Mouse (Mus musculus) thymus, postnatal 14 days (tissue): Measurements from ENCODE around the gene Adora3.
A peak's percentile ranks its signal among the peaks of the same experiment; 100 is the strongest.

Source experiments
- DNase-seq: peaks from one replicate; pipeline ENCODE4 v3.0.0; 2021

Gene Adora3

DNA sequence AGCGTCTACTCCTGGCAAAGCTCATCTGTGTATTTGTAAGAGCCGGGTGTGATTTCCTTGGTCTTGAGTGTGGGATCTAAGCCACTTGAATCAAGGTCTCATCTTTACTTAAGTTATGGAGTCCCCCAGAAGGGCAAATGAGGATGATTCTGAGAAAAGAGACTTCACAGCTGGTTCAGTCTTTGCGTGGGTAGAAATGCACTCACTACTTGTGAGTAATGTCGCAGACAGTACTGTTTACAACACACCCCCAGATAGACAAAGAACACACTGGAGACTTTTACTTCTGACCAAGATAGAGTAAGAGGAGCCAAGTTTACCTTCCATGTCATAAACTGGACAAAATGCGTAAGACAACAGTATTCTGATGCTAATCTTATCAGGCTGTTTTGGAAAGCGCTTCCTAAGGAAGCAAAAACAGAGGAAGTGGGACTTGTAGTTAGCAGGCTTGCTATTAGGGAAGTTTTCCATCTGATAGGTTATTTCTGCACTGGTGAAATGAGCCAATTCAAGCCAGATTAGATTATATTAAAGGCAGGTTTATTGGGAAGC lies 6.7 kb downstream of the Adora3 start:
- DNase-seq, result no peak

DNA sequence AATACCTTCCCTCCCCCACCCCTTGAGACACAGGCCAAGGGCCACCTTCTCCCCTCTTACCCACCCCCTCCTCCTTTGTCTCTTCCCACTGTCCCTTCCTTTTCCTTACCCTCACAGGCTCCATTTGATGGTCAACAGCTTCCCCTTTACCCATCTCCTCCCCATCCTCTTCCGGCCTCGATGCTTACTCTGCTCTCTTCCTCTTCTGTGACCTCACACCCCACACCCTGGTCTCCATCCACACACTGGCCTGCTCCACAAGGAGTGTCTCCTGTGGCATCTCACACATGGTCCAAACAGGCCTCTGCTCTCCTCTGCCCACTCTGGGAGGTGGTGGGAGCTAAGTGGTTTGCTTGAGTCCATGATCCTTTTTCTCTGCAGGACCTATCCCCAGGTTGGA lies 7.3 kb downstream of the Adora3 start:
- DNase-seq, result no peak

DNA sequence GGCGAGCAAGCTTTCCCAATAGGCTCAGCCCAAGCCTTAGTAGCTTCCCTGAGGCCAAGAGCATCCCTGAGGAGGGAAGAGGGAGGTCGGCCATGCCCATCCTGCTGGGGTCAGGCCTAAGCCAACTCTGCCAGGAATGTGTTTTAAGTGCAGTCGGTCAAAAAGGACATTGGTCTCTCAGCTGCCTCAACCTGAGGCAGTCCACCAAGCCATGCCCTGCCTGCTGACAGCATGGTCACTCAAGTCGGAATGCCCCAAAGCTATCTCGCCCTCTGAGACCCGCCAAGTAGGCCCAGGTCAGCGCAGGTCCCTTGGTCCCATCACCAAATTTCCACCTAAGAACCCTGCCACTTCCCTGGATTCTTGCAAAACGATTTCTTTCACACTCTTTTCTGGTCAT lies 8.1 kb downstream of the Adora3 start:
- DNase-seq, result no peak

DNA sequence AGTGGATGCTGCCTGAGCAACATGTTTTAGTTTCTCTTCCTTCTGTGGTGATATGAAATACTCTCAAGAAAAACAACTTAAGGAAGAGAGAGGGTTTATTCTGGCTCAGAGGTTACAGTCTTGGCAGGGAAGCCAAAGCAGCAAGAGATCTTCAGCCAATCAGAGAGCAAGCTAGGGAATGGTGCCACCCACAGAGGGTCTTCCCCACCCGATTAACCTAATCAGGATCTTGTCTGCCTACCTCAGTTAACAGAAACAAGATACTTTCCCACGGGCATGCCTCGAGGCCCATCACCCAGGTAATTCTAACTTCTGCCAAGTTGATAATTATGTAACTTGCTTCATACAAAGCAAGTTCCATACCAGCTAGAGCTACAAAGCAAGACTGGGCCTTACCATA lies 9.8 kb downstream of the Adora3 start:
- no peak for DNase-seq

DNA sequence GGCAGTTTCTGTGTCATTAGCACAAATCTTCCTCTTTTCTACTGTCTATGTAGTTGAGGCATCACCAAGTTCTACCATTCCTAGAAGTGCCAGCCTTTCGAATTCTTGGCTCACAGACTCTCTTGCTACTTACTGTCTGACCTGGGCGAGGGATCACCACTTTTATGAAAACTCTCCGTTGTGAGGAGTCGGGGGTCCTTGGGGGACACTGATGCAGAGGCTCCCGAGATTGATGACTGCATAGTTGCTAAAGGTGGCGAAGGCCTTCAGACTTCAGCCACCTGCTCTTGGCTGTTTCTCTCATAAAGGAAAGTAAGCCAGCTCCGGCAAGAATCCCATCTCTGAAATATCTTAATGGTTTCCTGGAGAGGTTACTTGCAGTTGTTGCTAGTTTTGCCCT lies 11.4 kb downstream of the Adora3 start:
- DNase-seq, result no peak

DNA sequence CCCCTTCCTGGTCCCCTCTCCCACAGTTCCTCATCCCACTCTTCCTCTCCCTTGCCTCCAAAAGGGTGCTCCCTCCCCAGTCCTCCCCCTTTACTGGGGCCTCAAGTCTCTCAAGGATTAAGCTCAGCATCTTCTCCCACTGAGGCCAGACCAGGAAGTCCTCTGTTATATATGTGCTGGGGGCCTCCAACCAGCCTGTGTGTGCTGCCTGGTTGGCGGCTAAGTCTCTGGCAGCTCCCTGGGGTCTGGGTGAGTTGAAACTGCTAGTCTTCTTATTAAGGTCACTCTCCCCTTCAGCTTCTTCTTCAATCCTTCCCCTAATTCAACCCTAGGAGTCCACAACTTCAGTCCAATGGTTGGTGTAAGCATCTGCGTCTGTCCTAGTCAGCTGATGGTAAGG lies 12.5 kb downstream of the Adora3 start:
- no peak for DNase-seq

DNA sequence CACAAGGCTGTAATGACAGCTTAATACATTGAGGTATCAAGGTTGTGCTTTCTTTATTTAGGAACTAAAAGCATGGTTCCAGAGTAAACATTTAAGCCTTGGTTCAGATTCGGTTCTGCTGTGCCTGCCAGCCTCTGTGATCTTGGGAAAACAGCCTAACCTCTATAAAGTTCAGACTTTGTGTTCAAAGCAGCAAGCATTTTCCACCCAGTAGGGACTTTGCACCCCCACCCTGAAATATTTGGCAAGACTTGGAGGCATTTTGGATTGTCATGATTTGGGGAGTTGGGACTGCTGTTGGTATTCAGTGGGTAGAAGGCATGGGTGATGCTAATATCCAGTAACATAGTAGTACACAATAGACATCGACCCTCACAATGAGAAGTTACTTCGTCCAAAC lies 18.3 kb downstream of the Adora3 start:
- DNase-seq, result no peak

DNA sequence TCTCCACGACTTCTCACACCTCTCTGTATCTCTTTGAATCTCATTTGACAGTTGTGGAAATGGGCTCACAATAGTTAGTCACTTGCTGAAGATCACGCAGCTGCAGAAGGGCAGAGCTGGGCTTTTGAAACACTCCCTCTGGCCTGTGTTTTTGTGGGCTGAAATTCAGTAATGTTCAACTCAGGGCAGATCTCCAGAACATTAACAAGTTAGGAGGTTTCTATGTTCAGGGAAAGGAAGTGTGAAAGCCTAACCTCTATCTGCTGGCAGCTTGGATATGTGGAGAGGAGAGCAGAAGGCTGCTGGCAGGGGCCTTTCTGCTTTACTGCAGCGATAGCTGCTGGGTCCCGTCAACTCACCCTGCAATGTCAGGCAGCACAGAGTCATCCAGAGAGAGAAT lies 19.6 kb downstream of the Adora3 start:
- peak; percentile 33 for DNase-seq

DNA sequence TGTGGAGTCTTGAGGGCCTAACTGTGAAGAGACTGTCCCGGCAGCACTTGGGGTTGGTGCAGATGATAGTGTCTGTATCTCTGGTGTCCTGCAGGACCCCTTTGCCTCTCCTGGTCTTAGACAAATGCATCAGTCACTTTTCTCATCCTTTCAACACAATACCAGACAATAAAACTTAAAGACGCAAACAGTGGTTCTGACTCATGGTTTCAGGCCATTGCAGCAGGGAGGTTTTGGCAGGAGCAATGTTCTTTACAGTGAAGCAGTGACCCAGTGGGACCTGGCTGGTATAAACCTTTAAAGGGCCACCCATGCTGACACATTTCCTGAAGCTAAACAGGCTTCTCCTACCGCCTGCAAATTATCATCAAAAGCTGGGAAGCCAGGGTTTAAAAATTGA lies 20.5 kb downstream of the Adora3 start:
- no peak for DNase-seq

DNA sequence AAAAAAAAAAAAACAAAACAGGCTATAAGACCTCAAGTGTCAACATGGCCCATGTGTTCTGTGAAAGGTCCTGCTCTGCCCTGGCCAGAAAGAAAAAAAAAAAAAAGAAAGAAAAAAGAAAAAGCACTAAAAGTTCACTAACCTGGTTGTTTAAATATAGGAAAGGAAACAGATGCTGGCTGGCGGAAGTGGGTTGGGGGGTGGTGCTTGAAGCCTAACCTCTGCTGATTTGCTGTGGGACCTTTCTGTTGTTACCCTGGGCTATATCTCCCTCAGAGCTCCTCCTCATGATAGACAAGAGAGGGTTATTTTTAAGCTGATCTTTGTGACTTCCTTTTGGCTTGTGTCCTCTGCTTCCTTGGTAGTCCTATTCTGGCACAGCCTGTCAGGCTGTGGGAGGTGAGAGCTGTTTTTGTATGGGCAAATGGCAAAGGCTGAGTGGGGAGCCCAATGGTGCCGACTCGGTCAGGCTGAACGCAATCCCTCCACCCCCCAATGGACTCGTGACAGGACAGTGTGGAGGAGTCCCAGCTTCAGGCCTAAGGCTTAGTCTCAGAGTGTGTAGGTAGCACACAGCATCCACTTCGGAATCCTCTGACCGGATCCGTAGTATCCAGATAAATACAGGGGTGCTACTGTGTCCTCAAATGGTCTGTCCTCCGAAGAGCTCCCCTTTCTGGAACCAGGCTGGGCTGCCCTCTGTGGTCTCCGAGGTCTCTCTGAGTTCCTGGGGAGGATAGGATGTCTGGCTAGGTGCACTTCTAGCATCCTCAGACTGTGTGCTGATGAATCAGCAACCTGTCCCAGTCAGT lies 21.3 kb downstream of the Adora3 start:
- peak; percentile 88 for DNase-seq

DNA sequence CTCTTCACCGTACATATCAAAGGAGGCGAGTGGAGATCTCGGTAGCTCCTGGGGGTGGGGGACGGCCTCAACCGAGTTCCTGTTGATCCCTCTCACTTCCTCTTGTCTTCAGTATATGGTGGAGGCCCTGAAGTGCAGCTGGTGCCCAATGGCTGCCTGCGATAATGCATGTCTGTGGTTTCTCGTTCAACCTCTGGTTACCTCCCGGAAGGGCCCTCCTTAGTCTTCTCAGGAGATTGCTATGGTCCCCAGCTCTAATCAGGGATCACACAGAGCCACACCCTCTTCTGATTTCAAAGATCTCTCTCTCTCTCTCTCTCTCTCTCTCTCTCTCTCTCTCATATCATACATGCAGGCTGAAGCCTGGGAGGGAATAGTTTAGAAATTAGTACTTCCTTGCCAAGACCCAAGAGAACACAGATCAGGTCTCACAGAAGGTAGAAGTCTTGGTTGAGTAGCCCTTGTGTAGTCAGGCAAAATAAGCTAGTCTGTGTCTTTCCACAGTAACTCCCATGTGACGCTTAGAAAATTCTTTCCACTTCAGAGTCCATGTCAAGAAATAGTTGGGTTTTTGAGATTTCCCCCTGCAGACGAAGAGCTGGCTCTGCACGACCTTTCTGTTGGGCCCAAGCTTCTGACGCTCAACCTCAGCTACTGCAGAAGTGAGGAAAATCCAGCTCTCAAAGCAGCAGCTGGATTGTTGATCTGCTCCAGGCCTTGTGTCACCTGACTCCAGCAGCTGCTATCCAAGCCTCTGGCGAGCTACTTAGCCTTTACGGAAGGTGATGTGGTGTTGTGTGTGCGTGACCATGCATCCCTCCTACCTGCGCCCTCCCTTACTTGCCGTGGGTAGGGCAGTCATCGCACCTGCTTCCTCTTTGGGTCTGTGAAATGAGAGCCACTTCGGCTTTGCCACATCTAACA lies 22.2 kb downstream of the Adora3 start:
- DNase-seq, result peak; percentile 85

DNA sequence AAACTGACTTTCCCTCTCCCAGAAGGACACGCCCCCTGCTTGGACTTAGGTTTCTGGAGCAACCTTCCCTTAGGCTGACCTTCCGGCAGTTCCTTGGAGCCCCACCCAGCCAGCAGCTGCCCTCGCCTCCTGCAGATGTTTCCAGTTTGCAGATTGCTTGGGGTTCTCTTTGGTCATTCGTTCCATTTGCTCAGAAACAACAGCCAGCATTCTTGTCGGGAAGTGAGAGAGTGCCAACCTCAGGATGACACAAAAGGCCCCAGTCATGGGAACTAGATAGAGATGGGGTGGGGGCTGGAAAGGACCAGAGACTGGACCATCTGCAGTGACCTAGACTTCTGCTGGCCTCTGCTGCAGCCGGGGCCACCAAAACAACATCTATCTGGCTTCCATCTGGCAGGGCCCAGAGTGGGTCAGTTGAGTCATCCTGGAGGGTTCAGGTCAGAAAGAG lies 23.3 kb downstream of the Adora3 start:
- DNase-seq, result peak; percentile 38

DNA sequence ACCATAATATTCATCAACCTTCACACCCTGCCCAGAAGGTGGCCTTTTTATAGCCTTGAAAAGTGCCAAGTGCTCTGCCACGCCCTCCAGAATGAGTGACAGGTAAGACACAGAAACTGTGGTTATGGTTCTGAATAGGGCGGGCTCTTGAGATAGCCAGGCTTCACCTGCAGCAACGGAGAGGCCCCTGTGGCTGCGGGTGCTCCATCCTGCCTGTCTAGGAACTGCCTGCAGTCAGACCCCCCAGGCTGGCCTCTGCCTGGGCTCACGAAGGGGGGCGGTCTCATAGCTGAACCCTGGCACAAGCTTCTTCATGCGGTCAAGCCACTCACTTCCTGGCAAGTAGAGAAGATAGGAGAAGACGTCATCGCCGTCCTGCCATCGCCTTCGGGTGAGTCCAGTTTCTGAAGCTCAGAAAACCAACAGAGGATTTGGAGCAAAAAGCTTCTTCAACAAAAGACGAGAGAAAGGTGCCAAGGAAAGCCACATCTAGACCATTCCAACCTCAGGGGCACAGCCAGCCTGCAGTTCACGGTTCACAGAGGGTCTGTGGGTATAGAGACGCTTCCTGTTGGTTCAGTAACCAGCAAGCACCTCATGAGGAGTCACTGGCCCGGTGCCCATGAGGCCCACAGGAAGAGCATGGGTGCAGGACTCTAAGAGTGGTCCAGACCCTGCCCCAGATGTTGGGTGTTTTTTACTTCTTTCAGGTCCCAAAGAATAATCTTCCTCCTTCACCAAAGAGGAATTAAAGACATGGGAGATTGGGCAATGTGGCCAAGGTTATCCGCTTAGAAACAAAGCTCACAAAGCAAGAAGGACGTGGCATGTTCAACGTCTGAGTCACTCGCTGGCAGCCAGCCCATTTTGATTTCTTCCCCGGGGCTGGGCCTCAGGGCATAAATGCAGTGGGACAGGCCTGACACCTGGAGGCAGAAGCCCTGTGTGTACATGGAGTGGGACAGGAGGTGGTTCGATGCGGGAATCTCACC lies 24.2 kb downstream of the Adora3 start:
- peak; percentile 88 for DNase-seq

DNA sequence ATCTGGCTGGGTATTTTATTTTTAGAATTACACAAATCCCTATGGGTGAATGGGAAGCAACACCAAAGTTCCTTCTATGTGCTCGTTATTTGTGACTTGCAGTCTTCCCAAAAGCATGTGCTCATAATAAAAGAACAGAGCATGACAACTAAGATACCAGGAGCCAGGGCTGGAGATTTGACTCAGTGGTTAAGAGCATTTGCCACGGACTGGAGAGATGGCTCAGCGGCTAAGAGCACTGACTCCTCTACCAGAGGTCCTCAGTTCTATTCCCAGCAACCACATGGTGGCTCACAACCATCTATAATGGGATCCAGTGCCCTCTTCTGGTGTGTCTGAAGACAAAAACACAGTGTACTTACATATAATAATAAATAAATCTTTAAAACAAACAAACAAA lies 26.2 kb downstream of the Adora3 start:
- no peak for DNase-seq

DNA sequence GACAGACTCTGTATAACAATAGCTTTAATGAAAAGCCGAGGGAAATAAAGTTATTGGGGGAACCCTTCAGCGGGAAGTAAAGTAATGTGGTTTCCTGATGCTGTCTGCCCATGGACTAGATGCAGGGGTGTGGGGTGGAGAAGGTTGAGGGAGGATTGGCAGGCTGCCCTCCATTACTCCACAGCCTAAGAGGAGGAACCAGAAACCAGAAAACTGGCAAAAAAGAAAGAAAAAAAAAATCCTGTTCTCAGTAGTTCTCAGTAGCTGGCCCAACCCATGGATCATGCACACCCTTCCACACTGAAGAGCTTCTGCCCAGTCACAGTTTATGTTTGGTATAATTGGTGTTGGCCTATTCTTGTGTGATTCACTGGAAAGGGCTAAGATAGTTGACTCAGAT lies 27.7 kb downstream of the Adora3 start:
- DNase-seq, result no peak

DNA sequence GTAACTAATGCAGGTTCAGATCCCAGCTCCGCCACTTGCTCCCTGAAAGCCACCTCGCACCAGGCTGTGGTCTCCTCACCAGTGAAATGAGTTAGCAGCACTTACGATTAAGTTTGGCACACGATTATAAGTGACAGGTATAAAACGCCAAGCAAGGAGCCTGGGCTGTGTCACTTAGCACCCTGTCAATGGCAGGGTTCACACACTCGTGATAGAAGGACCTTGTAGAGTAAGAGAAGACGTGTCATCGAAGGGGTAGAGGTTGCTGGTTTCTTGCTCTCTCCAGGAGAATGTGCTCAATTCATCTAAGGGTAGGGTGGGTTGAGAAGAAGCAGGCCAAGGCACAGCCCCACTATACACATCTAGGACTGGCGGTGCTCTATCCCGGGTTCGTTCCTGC lies 28.2 kb downstream of the Adora3 start:
- no peak for DNase-seq

DNA sequence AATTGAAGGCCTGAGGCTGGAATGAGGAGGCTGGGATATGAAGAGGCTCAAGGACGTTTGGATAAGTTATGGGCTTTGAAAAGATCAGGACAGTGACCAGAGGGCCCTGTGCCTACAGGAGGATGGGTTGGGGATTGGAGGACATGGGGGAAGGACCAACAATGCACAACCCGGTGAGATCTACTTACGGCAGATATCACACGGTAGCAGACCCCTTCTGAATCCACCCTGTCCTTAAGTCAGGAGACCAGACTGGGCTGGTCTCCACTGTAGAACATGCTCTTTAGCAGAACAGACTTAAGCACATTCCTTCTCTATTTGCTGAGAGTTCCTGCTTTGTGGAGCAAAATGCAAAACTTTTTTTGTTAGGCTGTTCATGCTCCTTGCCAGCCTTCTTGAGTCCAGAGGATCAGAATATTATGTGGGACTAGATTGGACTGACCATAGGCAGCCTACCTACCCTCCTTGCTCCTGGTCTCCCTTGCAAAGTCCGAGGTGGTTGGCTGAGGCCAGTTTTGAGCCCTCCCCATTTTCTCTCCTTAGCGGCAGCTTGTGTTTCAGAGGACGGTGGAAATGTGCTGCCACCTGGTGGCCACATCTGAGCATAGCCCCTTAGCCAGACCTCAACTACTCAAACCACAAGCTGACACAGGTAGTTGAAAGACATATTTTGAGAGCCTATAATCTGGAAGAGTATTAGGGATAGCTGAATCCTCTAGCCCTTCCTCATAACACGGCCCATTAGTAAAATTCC lies 28.9 kb downstream of the Adora3 start:
- DNase-seq, result peak; percentile 86

DNA sequence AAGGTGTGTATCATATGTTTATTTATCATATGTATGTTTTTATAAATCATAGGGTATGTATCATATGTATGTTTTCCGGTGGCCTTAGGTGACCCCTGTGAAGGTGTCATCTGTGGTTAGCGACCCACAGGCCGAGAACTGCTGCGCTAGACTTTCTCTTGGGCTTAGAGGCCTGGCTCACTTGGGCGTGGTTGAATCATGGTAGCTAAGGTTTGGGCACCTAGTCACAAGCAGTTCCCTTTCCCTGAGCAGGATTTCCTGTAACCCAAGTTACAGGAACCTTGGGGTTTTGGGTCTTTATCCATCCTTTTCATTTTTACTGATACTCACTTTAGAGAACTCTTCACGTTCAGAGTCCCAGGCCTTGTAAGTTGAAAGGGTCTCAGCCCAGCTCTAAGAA lies 29.6 kb downstream of the Adora3 start:
- DNase-seq, result no peak

DNA sequence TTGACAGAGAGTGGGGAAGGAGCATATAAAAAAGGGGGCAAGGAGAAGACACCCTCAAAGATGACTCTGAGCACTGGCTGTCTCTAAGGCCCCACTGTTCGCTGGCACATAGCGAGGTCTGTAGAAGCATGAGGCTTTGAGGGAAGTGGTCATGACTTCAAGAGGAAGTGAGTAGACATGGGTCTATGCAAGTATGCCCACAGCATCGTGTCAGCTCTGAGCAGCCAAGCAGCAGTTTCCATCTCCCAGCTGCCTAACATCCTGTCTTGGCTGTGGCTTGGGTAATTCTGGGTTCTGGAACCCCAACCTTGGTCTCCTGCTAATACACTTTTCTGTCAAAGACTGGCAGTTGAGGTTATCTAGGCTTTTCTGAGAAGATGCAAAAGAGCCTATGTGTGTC lies 30.1 kb downstream of the Adora3 start:
- DNase-seq, result peak; percentile 28

DNA sequence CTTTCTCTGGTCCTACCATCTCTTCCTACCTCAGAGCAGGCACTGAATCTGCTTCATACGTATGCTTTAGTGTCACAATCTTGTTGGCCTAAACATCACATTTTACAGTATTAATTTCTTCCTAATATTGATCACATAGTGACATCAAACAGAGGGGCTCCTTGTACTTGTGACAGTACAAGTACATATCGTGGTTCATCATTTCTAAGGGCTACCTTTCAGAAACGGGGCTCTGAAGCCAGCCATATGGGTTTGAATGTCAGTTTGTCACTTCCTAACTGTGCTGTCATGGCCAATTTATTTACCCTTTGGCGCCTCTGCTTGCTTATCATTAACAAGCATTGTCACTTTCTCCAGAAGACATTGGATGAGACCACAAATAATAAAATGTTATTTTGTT lies 30.8 kb downstream of the Adora3 start:
- no peak for DNase-seq

DNA sequence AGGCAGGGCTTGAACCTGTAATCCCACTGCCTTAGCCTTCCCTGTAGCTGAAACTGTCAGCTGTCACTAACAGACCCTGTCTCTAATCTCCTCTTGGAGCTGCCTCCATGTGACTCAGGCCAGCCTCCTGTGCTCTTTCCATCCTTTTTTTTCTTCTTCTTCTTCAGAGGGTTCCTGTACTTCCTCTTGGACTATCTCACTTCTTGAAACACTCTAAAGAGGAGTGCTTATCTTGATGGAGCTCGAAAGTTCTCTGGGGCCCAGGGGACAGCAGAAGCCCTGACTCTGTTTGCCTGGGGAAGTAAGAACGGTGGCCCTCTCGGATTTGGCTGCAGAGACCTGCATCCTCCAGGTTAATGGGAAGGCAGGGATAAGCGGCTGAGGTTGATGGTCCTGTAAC lies 33.6 kb downstream of the Adora3 start:
- no peak for DNase-seq

DNA sequence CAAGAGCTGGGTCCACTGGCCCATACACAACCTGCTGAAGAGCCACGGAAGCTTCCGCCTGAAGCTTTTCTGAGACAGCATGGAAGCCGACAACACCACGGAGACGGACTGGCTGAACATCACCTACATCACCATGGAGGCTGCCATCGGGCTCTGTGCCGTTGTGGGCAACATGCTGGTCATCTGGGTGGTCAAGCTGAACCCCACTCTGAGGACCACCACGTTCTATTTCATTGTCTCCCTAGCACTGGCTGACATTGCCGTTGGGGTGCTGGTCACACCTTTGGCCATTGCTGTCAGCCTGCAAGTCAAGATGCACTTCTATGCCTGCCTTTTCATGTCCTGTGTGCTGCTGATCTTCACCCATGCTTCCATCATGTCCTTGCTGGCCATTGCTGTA lies 34.1 kb downstream of the Adora3 start:
- no peak for DNase-seq
